Mouse (Mus musculus): Measurements from ENCODE around the gene Dtymk. TPM values are rescaled to one million over a fixed set of nuclear protein-coding genes. Genes with fewer than 3 reads are reported as not detected.

Dtymk gene
- polyA plus RNA-seq, 1 experiment from 2014 or later: 280 TPM

DNA sequence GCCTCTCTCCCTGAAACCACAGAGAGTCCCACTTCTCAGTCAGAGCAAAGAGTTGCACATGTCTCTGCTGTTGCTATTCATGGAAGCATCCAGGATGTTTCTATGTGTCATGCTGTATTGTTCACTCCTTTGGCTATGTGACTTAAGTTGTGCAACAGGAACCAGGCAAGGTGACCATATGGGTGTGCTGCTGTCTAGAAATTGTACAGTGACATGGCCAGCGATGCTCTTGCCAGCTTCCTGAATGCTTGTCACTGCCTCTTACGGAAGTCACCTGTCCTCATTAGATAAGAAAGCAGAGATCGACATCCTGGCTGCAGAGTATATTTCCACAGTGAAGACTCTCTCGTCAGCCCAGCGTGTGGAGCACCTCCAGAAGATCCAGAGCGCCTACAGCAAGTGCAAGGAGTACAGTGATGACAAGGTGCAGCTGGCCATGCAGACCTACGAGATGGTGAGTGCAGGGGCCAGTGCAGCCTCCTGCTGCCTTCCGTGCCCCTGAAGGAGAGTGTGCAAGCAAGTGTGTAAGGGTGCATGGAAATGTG lies 9.8 kb upstream of the Dtymk start:
- peaks cover 78% of the 10 kb centered on the region for H3K36me3 ChIP-seq (ENCODE audit: control insufficient read depth, insufficient read depth, low read length)
- 87% methylated on average over 8 of the region's 8 CpGs for WGBS
- no peaks in the 10 kb centered on the region for H3K9me3 ChIP-seq (ENCODE audit: control insufficient read depth, low read depth, low read length)
- H3K4me2 ChIP-seq (replicated peaks; ENCODE audit: low read depth, low read length): no peak overlapping the region
- H3K27me3 ChIP-seq (ENCODE audit: control insufficient read depth, insufficient read depth, low read length): no peaks in the 10 kb centered on the region
- H3K27ac ChIP-seq (ENCODE audit: low read length): no peak overlapping the region
- no peak overlapping the region for H3K4me3 ChIP-seq (ENCODE audit: low read depth, low read length)
- H3K9ac ChIP-seq (replicated peaks; ENCODE audit: low read depth, low read length): no peak overlapping the region
- no peaks in the 10 kb centered on the region for H3K4me1 ChIP-seq (ENCODE audit: control insufficient read depth, insufficient read depth, low read length)
- no peak for ATAC-seq (ENCODE audit: insufficient number of reproducible peaks, insufficient read depth, low FRiP score, low read depth)

DNA sequence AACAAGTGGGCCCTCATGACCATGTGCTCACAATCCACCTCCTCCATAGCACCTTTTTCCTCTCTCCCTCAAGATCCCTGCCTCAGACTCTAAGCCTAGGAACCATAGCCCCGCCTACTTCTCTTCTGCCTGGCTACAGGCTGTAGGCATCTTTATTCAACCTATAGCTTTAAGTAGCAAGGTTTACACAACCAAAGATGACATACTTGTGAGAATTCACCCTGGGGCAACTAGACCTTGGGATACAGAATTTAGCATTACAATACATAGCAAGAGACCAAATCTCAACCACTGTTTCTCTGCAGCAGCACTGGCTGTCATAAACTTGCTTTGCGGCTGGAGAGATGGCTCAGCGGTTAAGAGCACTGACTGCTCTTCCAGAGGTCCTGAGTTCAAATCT lies 8.3 kb upstream of the Dtymk start:
- no peak for ATAC-seq (ENCODE audit: insufficient number of reproducible peaks, insufficient read depth, low FRiP score, low read depth)
- H3K27me3 ChIP-seq (ENCODE audit: control insufficient read depth, insufficient read depth, low read length): no peaks in the 10 kb centered on the region
- no peak overlapping the region for H3K4me3 ChIP-seq (ENCODE audit: low read depth, low read length)
- H3K36me3 ChIP-seq (ENCODE audit: control insufficient read depth, insufficient read depth, low read length): peaks cover 67% of the 10 kb centered on the region
- H3K9me3 ChIP-seq (ENCODE audit: control insufficient read depth, low read depth, low read length): no peaks in the 10 kb centered on the region
- no peak overlapping the region for H3K9ac ChIP-seq (replicated peaks; ENCODE audit: low read depth, low read length)
- 96% methylated on average over 3 of the region's 3 CpGs for WGBS
- H3K27ac ChIP-seq (ENCODE audit: low read length): no peak overlapping the region
- peaks cover 6% of the 10 kb centered on the region; the same call in 1 of the 2 replicates for H3K4me1 ChIP-seq (ENCODE audit: control insufficient read depth, insufficient read depth, low read length)
- H3K4me2 ChIP-seq (replicated peaks; ENCODE audit: low read depth, low read length): no peak overlapping the region

DNA sequence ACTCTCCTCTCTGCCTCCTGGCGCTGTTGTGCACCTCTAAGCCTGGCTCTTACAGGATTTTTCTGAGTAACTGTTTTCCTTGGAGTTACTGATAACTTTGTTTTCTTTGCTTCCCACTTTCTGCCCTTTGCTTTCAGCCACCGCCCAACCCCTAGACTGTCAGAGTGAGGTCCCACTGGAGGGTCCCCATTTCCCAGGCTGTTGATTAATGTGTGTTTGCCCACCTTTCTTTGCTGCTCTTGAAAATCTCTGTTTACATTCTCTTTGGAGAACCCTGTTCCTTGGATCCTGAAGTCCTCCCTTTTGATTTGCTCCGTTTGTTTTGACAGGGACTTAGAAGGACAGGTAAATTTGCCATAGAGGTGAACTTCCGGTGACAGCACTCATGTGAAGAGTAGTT lies 7.1 kb upstream of the Dtymk start:
- H3K4me2 ChIP-seq (replicated peaks; ENCODE audit: low read depth, low read length): no peak overlapping the region
- 78% methylated on average over 4 of the region's 4 CpGs for WGBS
- H3K36me3 ChIP-seq (ENCODE audit: control insufficient read depth, insufficient read depth, low read length): peaks cover 56% of the 10 kb centered on the region
- H3K27ac ChIP-seq (ENCODE audit: low read length): no peak overlapping the region
- no peak overlapping the region for H3K4me3 ChIP-seq (ENCODE audit: low read depth, low read length)
- H3K27me3 ChIP-seq (ENCODE audit: control insufficient read depth, insufficient read depth, low read length): no peaks in the 10 kb centered on the region
- ATAC-seq (ENCODE audit: insufficient number of reproducible peaks, insufficient read depth, low FRiP score, low read depth): no peak
- no peak overlapping the region for H3K9ac ChIP-seq (replicated peaks; ENCODE audit: low read depth, low read length)
- peaks cover 12% of the 10 kb centered on the region; the same call in 1 of the 2 replicates for H3K4me1 ChIP-seq (ENCODE audit: control insufficient read depth, insufficient read depth, low read length)
- no peaks in the 10 kb centered on the region for H3K9me3 ChIP-seq (ENCODE audit: control insufficient read depth, low read depth, low read length)

GRCm38 (mm10) chr1:93805221-93805951 lies 3.7 kb upstream of the Dtymk start:
- peak overlapping the region; percentile 60 for H3K4me2 ChIP-seq (replicated peaks; ENCODE audit: low read depth, low read length)
- no peak overlapping the region for H3K9ac ChIP-seq (replicated peaks; ENCODE audit: low read depth, low read length)
- peaks cover 28% of the 10 kb centered on the region for H3K36me3 ChIP-seq (ENCODE audit: control insufficient read depth, insufficient read depth, low read length)
- H3K27me3 ChIP-seq (ENCODE audit: control insufficient read depth, insufficient read depth, low read length): no peaks in the 10 kb centered on the region
- H3K4me1 ChIP-seq (ENCODE audit: control insufficient read depth, insufficient read depth, low read length): peaks cover 27% of the 10 kb centered on the region; the same call in 1 of the 2 replicates
- no peak overlapping the region for H3K4me3 ChIP-seq (ENCODE audit: low read depth, low read length)
- no peak overlapping the region for H3K27ac ChIP-seq (ENCODE audit: low read length)
- no peaks in the 10 kb centered on the region for H3K9me3 ChIP-seq (ENCODE audit: control insufficient read depth, low read depth, low read length)
- WGBS: 70% methylated on average over 5 of the region's 5 CpGs
- ATAC-seq (ENCODE audit: insufficient number of reproducible peaks, insufficient read depth, low FRiP score, low read depth): no peak

GRCm38 (mm10) chr1:93804818-93805217 lies 3.1 kb upstream of the Dtymk start:
- peak overlapping the region; percentile 69 for H3K4me3 ChIP-seq (ENCODE audit: low read depth, low read length)
- peaks cover 28% of the 10 kb centered on the region for H3K36me3 ChIP-seq (ENCODE audit: control insufficient read depth, insufficient read depth, low read length)
- ATAC-seq (ENCODE audit: insufficient number of reproducible peaks, insufficient read depth, low FRiP score, low read depth): no peak
- H3K4me2 ChIP-seq (replicated peaks; ENCODE audit: low read depth, low read length): peak overlapping the region; percentile 60
- no peaks in the 10 kb centered on the region for H3K9me3 ChIP-seq (ENCODE audit: control insufficient read depth, low read depth, low read length)
- peaks cover 27% of the 10 kb centered on the region; the same call in 1 of the 2 replicates for H3K4me1 ChIP-seq (ENCODE audit: control insufficient read depth, insufficient read depth, low read length)
- H3K9ac ChIP-seq (replicated peaks; ENCODE audit: low read depth, low read length): no peak overlapping the region
- 73% methylated on average over 4 of the region's 4 CpGs for WGBS
- H3K27me3 ChIP-seq (ENCODE audit: control insufficient read depth, insufficient read depth, low read length): no peaks in the 10 kb centered on the region
- H3K27ac ChIP-seq (ENCODE audit: low read length): no peak overlapping the region

GRCm38 (mm10) chr1:93803556-93804507 lies 2.1 kb upstream of the Dtymk start, which contains the start of gene Ing5:
Gene Ing5, plus strand, starts transcription at chr1:93803965.
- H3K9me3 ChIP-seq (ENCODE audit: control insufficient read depth, low read depth, low read length): no peaks in the 10 kb centered on the region
- peak; percentile 94 for ATAC-seq (ENCODE audit: insufficient number of reproducible peaks, insufficient read depth, low FRiP score, low read depth)
- under 1% methylated on average over 94 of the region's 94 CpGs for WGBS
- H3K4me2 ChIP-seq (replicated peaks; ENCODE audit: low read depth, low read length): peak within 1 kb of the TSS; percentile 77
- peaks cover 27% of the 10 kb centered on the region; the same call in 1 of the 2 replicates for H3K4me1 ChIP-seq (ENCODE audit: control insufficient read depth, insufficient read depth, low read length)
- no peaks in the 10 kb centered on the region for H3K27me3 ChIP-seq (ENCODE audit: control insufficient read depth, insufficient read depth, low read length)
- peak within 1 kb of the TSS; percentile 69 for H3K4me3 ChIP-seq (ENCODE audit: low read depth, low read length)
- peaks cover 33% of the 10 kb centered on the region for H3K36me3 ChIP-seq (ENCODE audit: control insufficient read depth, insufficient read depth, low read length)
- H3K9ac ChIP-seq (replicated peaks; ENCODE audit: low read depth, low read length): peak within 1 kb of the TSS; percentile 74
- H3K27ac ChIP-seq (ENCODE audit: low read length): peak within 1 kb of the TSS; percentile 98

DNA sequence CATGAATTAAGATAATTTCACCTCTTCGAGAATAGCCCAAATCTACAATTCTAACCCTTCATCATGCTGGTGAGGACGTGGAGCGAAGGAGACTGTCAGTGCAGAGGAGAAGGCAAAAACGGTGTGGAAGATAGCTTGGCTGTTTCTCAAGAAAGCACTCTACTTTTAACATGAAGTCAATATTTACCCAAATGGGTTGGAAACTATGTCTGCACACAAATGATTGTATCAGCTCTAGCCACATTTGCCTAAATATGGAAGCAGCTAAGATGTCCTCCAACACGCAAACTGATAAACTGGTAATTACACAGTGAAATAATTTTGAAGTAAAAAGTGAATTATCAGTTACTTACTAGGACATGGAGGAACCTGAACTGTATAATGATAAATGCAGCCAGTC lies 1.0 kb upstream of the Dtymk start:
- Histone ChIP-seq H3K27ac (ENCODE audit: low read length) (peak overlapping the region; percentile 98; the same call in 1 of the 2 replicates), H3K9ac (replicated peaks; ENCODE audit: low read depth, low read length) (no peak overlapping the region), H3K4me2 (replicated peaks; ENCODE audit: low read depth, low read length) (peak overlapping the region; percentile 77), H3K36me3 (ENCODE audit: control insufficient read depth, insufficient read depth, low read length) (peaks cover 23% of the 10 kb centered on the region), H3K27me3 (ENCODE audit: control insufficient read depth, insufficient read depth, low read length) (no peaks in the 10 kb centered on the region), H3K4me1 (ENCODE audit: control insufficient read depth, insufficient read depth, low read length) (peaks cover 27% of the 10 kb centered on the region; the same call in 1 of the 2 replicates), H3K9me3 (ENCODE audit: control insufficient read depth, low read depth, low read length) (no peaks in the 10 kb centered on the region), H3K4me3 (ENCODE audit: low read depth, low read length) (peak overlapping the region; percentile 69; the same call in 1 of the 2 replicates)
- no peak for ATAC-seq (ENCODE audit: insufficient number of reproducible peaks, insufficient read depth, low FRiP score, low read depth)
- 77% methylated on average over 5 of the region's 5 CpGs for WGBS
